Mouse (Mus musculus) kidney, postnatal 0 days (tissue): Measurements from ENCODE around the gene Cldn11. TPM values are rescaled to one million over a fixed set of nuclear protein-coding genes. Genes with fewer than 3 reads are reported as not detected.
A peak's percentile ranks its signal among the peaks of the same experiment; 100 is the strongest.

Experiments
- ATAC-seq: fragments of 200-750 bp; cut with Nextera tagmentation; replicated peaks from 2 replicates; pipeline ENCODE4 v1.8.0; 2017; ENCODE audit warnings: low read depth, moderate number of reproducible peaks, moderate TSS enrichment, moderate library complexity; ENCODE audit not compliant: low FRiP score
- DNase-seq: peaks from one replicate; pipeline ENCODE4 v3.0.0-alpha.2; 2016; ENCODE audit warnings: low spot score
- H3K27ac ChIP-seq: fragments of 300-500 bp; sonication (generic); 2 replicates; pipeline ENCODE4 v1.5.1; 2014; ENCODE audit warnings: mild to moderate bottlenecking
- H3K27me3 ChIP-seq: fragments of 300-500 bp; sonication (generic); 2 replicates; pipeline ENCODE4 v1.6.1; 2014; ENCODE audit warnings: low read length, mixed read lengths; ENCODE audit not compliant: insufficient read depth
- H3K36me3 ChIP-seq: fragments of 300-500 bp; sonication (generic); 2 replicates; pipeline ENCODE4 v1.6.1; 2014; ENCODE audit warnings: low read length, mixed read lengths; ENCODE audit not compliant: insufficient read depth
- H3K4me1 ChIP-seq: fragments of 300-500 bp; sonication (generic); replicated peaks from 2 replicates; pipeline ENCODE4 v1.6.1; 2014; ENCODE audit warnings: antibody characterized with exemption, low read length, mixed read lengths; ENCODE audit not compliant: insufficient read depth
- H3K4me2 ChIP-seq: fragments of 300-500 bp; sonication (generic); 2 replicates; pipeline ENCODE4 v1.6.1; 2014; ENCODE audit warnings: mild to moderate bottlenecking, low read length, moderate library complexity, mixed read lengths
- H3K4me3 ChIP-seq: fragments of 300-500 bp; sonication (generic); replicated peaks from 2 replicates; pipeline ENCODE4 v1.5.1; 2014; ENCODE audit warnings: low read depth, low read length
- H3K9ac ChIP-seq: fragments of 300-500 bp; sonication (generic); 2 replicates; pipeline ENCODE4 v1.6.1; 2014; ENCODE audit warnings: low read depth, low read length
- H3K9me3 ChIP-seq: fragments of 300-500 bp; sonication (generic); replicated peaks from 2 replicates; pipeline ENCODE4 v1.6.1; 2016; ENCODE audit warnings: low read length, inconsistent platforms, mixed read lengths
- CTCF ChIP-seq: IDR thresholded peaks from 2 replicates; pipeline ENCODE4 v1.5.1; 2016; ENCODE audit warnings: antibody characterized with exemption, low read depth, mild to moderate bottlenecking, moderate library complexity
- WGBS: fragments of 180-500 bp; shearing (Covaris S2); extraction: QIAGEN DNeasy Blood & Tissue Kit; methylation state at CpG from one replicate; pipeline ENCODE4 v1.1.7; 2014; 5-methylcytosine and 5-hydroxymethylcytosine counted together
- polyA plus RNA-seq: library from polyadenylated mRNA; unstranded; fragments of >200 nt; fragmentation: Nextera tagmentation; extraction: Ambion mirVana; gene quantifications from 2 replicates; pipeline ENCODE4 v1.2.1, GENCODE M21; 2015

Gene Cldn11
- polyA plus RNA-seq, 1 experiment from 2014 or later, result 61.6 TPM

- TF ChIP-seq CTCF, result no peak
These were observed 40.6 kb downstream of the Cldn11 start for GRCm38 (mm10) chr3:31190342-31190741.

DNA sequence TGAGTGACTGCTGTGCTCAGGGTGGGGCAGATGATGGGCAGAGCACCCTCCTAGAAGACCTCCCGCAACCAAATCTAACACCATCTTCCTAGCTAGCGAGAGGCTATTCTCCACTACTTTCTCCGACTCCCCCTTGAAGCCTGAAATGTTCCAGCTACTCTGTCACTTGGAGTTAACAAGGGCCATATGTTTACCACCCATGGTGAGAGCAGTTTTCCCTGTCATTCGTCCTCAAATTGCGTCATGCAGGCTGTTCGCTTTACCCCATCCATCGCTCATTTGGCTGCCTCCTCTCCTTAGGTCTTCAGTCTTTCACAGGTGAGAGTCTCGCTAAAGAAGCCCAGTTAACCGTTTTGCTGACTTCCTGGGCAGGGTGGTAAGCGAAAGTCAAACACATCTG, 41.7 kb downstream of the Cldn11 start:
- WGBS, result 37% methylated on average over 10 of the region's 10 CpGs
- DNase-seq (peak; percentile 74), ATAC-seq (no peak)
- Histone ChIP-seq H3K4me1 (no peaks in the 10 kb centered on the region), H3K9ac (no peak overlapping the region), H3K9me3 (no peaks in the 10 kb centered on the region), H3K27ac (no peak overlapping the region), H3K4me2 (no peak overlapping the region), H3K36me3 (no peaks in the 10 kb centered on the region), H3K27me3 (no peaks in the 10 kb centered on the region), H3K4me3 (no peak overlapping the region)
- no peak for TF ChIP-seq CTCF

More at GRCm38 (mm10) chr3:31190342-31190741, 40.6 kb downstream of the Cldn11 start:
- WGBS, result 88% methylated on average over 7 of the region's 7 CpGs
- Histone ChIP-seq H3K4me2 (no peak overlapping the region), H3K9me3 (no peaks in the 10 kb centered on the region), H3K9ac (no peak overlapping the region), H3K4me1 (no peaks in the 10 kb centered on the region), H3K4me3 (no peak overlapping the region), H3K27ac (no peak overlapping the region), H3K27me3 (no peaks in the 10 kb centered on the region), H3K36me3 (no peaks in the 10 kb centered on the region)
- ATAC-seq (no peak), DNase-seq (no peak)

GRCm38 (mm10) chr3:31199162-31199877, 49.6 kb downstream of the Cldn11 start:
- Histone ChIP-seq H3K27ac (peak overlapping the region; percentile 68; the same call in 1 of the 2 replicates), H3K4me3 (no peak overlapping the region), H3K27me3 (no peaks in the 10 kb centered on the region), H3K36me3 (no peaks in the 10 kb centered on the region), H3K9me3 (no peaks in the 10 kb centered on the region), H3K4me1 (no peaks in the 10 kb centered on the region), H3K9ac (no peak overlapping the region), H3K4me2 (no peak overlapping the region)
- no peak for TF ChIP-seq CTCF
- WGBS, result 40% methylated on average over 17 of the region's 17 CpGs
- DNase-seq (peak; percentile 91), ATAC-seq (no peak)

DNA sequence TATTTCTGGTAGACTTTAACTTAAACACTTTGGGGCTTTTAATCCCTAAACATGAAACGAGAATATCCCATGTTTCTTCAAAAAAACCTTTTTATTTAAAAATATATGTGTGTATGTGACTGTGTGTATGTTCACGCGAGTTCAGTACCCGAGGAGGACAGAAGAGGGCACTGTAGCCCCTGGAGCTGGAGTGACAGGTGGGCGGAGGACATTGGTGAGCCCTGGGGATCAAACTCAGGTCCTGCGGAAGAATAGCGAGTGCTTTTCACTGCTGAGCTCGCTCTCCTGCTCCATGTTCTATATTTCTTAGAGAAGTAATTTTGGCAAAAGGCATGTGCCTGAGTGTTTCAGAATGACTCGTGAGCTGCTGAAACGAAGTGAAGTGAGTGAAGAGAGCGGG, 54.2 kb downstream of the Cldn11 start:
- DNase-seq (no peak), ATAC-seq (no peak)
- 87% methylated on average over 11 of the region's 11 CpGs for WGBS
- Histone ChIP-seq H3K27ac (no peak overlapping the region), H3K4me2 (no peak overlapping the region), H3K9me3 (no peaks in the 10 kb centered on the region), H3K9ac (no peak overlapping the region), H3K36me3 (no peaks in the 10 kb centered on the region), H3K4me3 (no peak overlapping the region), H3K4me1 (0 out of 2 replicates have a peak, but pooled peaks cover 6% of the 10 kb centered on the region), H3K27me3 (no peaks in the 10 kb centered on the region)
- peak; percentile 10; the same call in 1 of the 2 replicates for TF ChIP-seq CTCF

DNA sequence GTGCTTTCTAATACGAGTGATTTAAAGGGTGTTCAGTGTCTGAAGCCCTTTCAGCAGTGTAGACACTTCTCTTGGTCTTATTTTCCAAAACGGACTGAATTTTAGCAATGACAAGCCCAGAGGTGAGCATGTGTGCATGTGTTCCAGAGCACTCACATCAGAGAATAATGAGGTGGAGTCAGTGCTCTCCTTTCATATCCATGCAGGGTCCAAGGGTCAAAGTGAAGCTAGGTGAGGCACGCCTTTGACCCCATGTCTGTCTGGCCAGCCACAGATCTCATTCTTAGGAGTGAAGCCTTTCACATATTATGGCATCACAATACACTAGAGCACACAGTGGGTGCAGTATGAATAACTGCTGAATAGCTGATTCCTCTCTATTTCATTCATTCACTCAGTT, 55.4 kb downstream of the Cldn11 start:
- H3K36me3 ChIP-seq, result no peaks in the 10 kb centered on the region
- TF ChIP-seq CTCF, result no peak
- H3K27ac ChIP-seq, result no peak overlapping the region
- no peak overlapping the region for H3K4me3 ChIP-seq
- WGBS, result 72% methylated on average over 3 of the region's 3 CpGs
- no peak overlapping the region for H3K4me2 ChIP-seq
- DNase-seq (no peak), ATAC-seq (no peak)
- H3K9me3 ChIP-seq, result no peaks in the 10 kb centered on the region
- H3K27me3 ChIP-seq, result no peaks in the 10 kb centered on the region
- 0 out of 2 replicates have a peak, but pooled peaks cover 10% of the 10 kb centered on the region for H3K4me1 ChIP-seq
- H3K9ac ChIP-seq, result no peak overlapping the region

GRCm38 (mm10) chr3:31208046-31208445, 58.3 kb downstream of the Cldn11 start:
- TF ChIP-seq CTCF, result no peak
- no peaks in the 10 kb centered on the region for H3K36me3 ChIP-seq
- peaks cover 18% of the 10 kb centered on the region; the same call in 1 of the 2 replicates for H3K4me1 ChIP-seq
- no peaks in the 10 kb centered on the region for H3K27me3 ChIP-seq
- H3K4me3 ChIP-seq, result no peak overlapping the region
- no peak overlapping the region for H3K9ac ChIP-seq
- ATAC-seq (no peak), DNase-seq (no peak)
- 33% methylated on average over 4 of the region's 4 CpGs for WGBS
- H3K27ac ChIP-seq, result no peak overlapping the region
- H3K9me3 ChIP-seq, result no peaks in the 10 kb centered on the region
- H3K4me2 ChIP-seq, result no peak overlapping the region
